8 mouse cellular contexts compared by ENCODE assay signal in genomic region chr13:3541159-3541782, GRCm38 (mm10). TPM values are rescaled to one million over a fixed set of nuclear protein-coding genes. Genes with fewer than 3 reads are reported as not detected.
DNase-seq lines count a peak whose midpoint lies in the region; ATAC-seq and TF ChIP-seq lines count a peak whose summit lies in the region.
"Had no signal": no experiment of that assay in that cellular context is flagged by ENCODE, and none has a peak within 500 bp of the region (broad histone marks: within the 10 kb centered on the region; RNA-seq: fewer than 3 reads in every experiment).

No protein-coding gene starts in this region.

- 0 out of 2 replicates have a peak, but pooled peaks cover 3% of the 10 kb centered on the region for H3K36me3 ChIP-seq in forebrain, embryonic 14.5 days (ENCODE audit: control insufficient read depth, insufficient read depth, low read length)
- no peaks in the 10 kb centered on the region for H3K36me3 ChIP-seq in macrophage (ENCODE audit: inconsistent target)
- no peaks in the 10 kb centered on the region; the same call in 1 of the 2 replicates for H3K36me3 ChIP-seq in thymus, adult 2 months (ENCODE audit: control insufficient read depth, insufficient read depth, low read length)

- H3K27me3 ChIP-seq in forebrain, embryonic 14.5 days (replicated peaks; ENCODE audit: control insufficient read depth, insufficient read depth, low read length): no peaks in the 10 kb centered on the region
- H3K27me3 ChIP-seq in thymus, adult 2 months (ENCODE audit: control insufficient read depth, insufficient read depth, low read length): no peaks in the 10 kb centered on the region

- peaks cover 24% of the 10 kb centered on the region for H3K4me1 ChIP-seq in forebrain, embryonic 14.5 days (ENCODE audit: control insufficient read depth, insufficient read depth, low read length)
- peaks cover 8% of the 10 kb centered on the region for H3K4me1 ChIP-seq in thymus, adult 2 months (replicated peaks; ENCODE audit: control insufficient read depth, insufficient read depth, low read length)

- DNase-seq in 3T3-L1 (ENCODE audit: low read depth, low spot score) (peak; percentile 45), 416B (ENCODE audit: low read depth) (peak; percentile 84)
- DNase-seq in forebrain, embryonic 14.5 days (ENCODE audit: low spot score): peak; percentile 89
- DNase-seq in adrenal gland, postnatal 10 days: no peak
- no peak for DNase-seq in c-Kit-positive CD71-positive TER-119-positive erythroid progenitor cells, embryonic 14.5 days (ENCODE audit: low spot score)
- DNase-seq in thymus, adult 2 months: no peak
- DNase-seq: adrenal gland, postnatal 25 days had no signal

- 27% methylated on average over 2 of the region's 2 CpGs for WGBS in forebrain, embryonic 14.5 days
- 50% methylated on average over 2 of the region's 2 CpGs for WGBS in macrophage (ENCODE audit: missing documents)
- WGBS in thymus, adult 2 months: 44% methylated on average over 2 of the region's 2 CpGs

- TF ChIP-seq CTCF in thymus, adult 2 months (IDR thresholded peaks at IDR 0.05; ENCODE audit: borderline replicate concordance, control insufficient read depth, extremely low read depth, insufficient read depth, low read length, poor library complexity): no peak

- ATAC-seq in forebrain, embryonic 14.5 days: peak; percentile 15; the same call in 1 of the 2 replicates

- no peak overlapping the region for H3K9ac ChIP-seq in forebrain, embryonic 14.5 days (ENCODE audit: low read length)

- H3K4me3 ChIP-seq in forebrain, embryonic 14.5 days (ENCODE audit: low read depth, low read length): no peak overlapping the region
- no peak overlapping the region; the same call in 1 of the 2 replicates for H3K4me3 ChIP-seq in macrophage (ENCODE audit: inconsistent target)
- H3K4me3 ChIP-seq in thymus, adult 2 months (ENCODE audit: control insufficient read depth, insufficient read depth, low read length): no peak overlapping the region

- peak overlapping the region; percentile 77 for H3K4me2 ChIP-seq in forebrain, embryonic 14.5 days (ENCODE audit: low read length)

- H3K79me2 ChIP-seq in macrophage (ENCODE audit: inconsistent target): peaks cover 78% of the 10 kb centered on the region

- no peak for TF ChIP-seq POLR2A in thymus, adult 2 months (IDR thresholded peaks at IDR 0.05; ENCODE audit: control insufficient read depth, extremely low read depth, insufficient read depth, low read length, poor library complexity)

- no peaks in the 10 kb centered on the region for H3K9me3 ChIP-seq in forebrain, embryonic 14.5 days (replicated peaks; ENCODE audit: control insufficient read depth, low read length)

- H3K27ac ChIP-seq in forebrain, embryonic 14.5 days (ENCODE audit: low read depth, low read length): no peak overlapping the region; the same call in 1 of the 2 replicates
- H3K27ac ChIP-seq in macrophage: peak overlapping the region; percentile 90
- no peak overlapping the region for H3K27ac ChIP-seq in thymus, adult 2 months (ENCODE audit: control insufficient read depth, insufficient read depth, low read length)

RNA-seq across cellular contexts. Expression of gene Gdi2, which starts 3.4 kb away (rescaled TPM):
- polyA plus RNA-seq in forebrain, embryonic 14.5 days (2014; fragmentation: Nextera tagmentation; extraction: Ambion mirVana): 501 and 516 TPM in 2 replicates
- 100 to 1,000 TPM in 24 of 26 experiments, 10 to 100 TPM in 2; 88.1 to 403 (median 202) TPM for total RNA-seq in macrophage (2018; cell fraction: chromatin; rRNA removed)
- 100 to 1,000 TPM; 413 to 754 (median 525) TPM for total RNA-seq in macrophage (2018; cell fraction: cytosol; rRNA removed)
- 100 to 1,000 TPM; 142 to 412 (median 227) TPM for total RNA-seq in macrophage (2018; cell fraction: nucleus; rRNA removed)
- polyA plus RNA-seq in macrophage (2018): 687 to 803 TPM (median 741 TPM) in 3 replicates
- total RNA-seq in adrenal gland, postnatal 10 days (2021): 100 to 1,000 TPM; 347 to 374 TPM
- polyA plus RNA-seq in thymus, adult 2 months (2012; rRNA removed): 176 and 216 TPM in 2 replicates

Comparison
In these comparisons a context has a peak if more than half of its experiments do, and no peak if none do; other contexts are left out.
1. DNase-seq: peak in 3T3-L1 (single experiment), 416B (single experiment) and forebrain, embryonic 14.5 days (single experiment); none in adrenal gland, postnatal 10 days (single experiment), c-Kit-positive CD71-positive TER-119-positive erythroid progenitor cells, embryonic 14.5 days (single experiment) and thymus, adult 2 months (single experiment).